Mouse (Mus musculus): ENCODE measurements around the gene Mrpl50. TPM values are rescaled to one million over a fixed set of nuclear protein-coding genes. Genes with fewer than 3 reads are reported as not detected.
"Not testable (repeated sequence)": the region's sequence is repeated elsewhere in the genome, so short reads cannot be mapped to it uniquely, and the experiment has no call there.

The Mrpl50 gene
- polyA plus RNA-seq, 1 experiment from 2014 or later = 95.7 TPM

GRCm38 (mm10) chr4:49512636-49513035, 8.3 kb downstream of the Mrpl50 start:
- Histone ChIP-seq H3K4me1 (ENCODE audit: insufficient read depth, low read length) (no peaks in the 10 kb centered on the region), H3K4me2 (replicated peaks; ENCODE audit: low read depth, low read length) (no peak overlapping the region), H3K36me3 (ENCODE audit: insufficient read depth, low read length) (peaks cover 20% of the 10 kb centered on the region), H3K4me3 (ENCODE audit: low read length) (no peak overlapping the region), H3K27ac (ENCODE audit: low read length) (no peak overlapping the region), H3K27me3 (ENCODE audit: insufficient read depth, low read length) (no peaks in the 10 kb centered on the region), H3K9ac (replicated peaks; ENCODE audit: low read length) (no peak overlapping the region), H3K9me3 (ENCODE audit: low read length) (no peaks in the 10 kb centered on the region)
- no peak for ATAC-seq (ENCODE audit: low FRiP score, low TSS enrichment)
- WGBS = 85% methylated on average over 4 of the region's 4 CpGs

DNA sequence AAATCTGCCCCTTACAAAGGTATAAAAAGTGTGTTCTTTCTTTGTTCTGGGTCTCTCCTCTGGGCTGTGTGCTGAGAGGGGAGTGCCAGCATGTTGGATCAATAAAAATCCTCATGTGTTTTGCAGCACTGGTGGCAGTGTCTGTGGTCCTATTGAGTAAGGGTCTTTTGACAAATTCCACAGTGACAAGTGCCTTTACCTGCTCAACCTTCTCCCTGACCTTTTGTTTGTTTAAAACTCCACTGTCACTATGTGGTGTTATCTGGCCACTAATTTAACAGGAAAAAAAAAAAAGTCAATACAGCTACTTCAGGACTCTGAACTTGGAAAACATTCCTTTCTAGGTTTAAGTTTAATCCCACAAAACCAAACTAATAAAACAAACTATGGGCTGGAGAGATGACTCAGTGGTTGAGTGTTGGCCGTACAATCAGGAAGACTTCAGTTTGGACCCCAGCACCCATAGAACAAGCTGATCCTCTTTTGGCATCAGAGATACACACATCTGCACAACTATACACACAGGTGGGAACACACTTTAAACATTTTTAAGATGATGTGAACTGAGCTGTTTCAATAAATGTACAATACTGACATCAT, 10.6 kb downstream of the Mrpl50 start:
- H3K27me3 ChIP-seq (ENCODE audit: insufficient read depth, low read length); H3K4me2 ChIP-seq (replicated peaks; ENCODE audit: low read depth, low read length); H3K27ac ChIP-seq (ENCODE audit: low read length); ATAC-seq (ENCODE audit: low FRiP score, low TSS enrichment); H3K9ac ChIP-seq (replicated peaks; ENCODE audit: low read length); H3K9me3 ChIP-seq (ENCODE audit: low read length); H3K4me1 ChIP-seq (ENCODE audit: insufficient read depth, low read length); H3K4me3 ChIP-seq (ENCODE audit: low read length): not testable (repeated sequence)
- H3K36me3 ChIP-seq (ENCODE audit: insufficient read depth, low read length) = peaks cover 16% of the 10 kb centered on the region
- WGBS = 75% methylated on average over 1 of the region's 1 CpGs

DNA sequence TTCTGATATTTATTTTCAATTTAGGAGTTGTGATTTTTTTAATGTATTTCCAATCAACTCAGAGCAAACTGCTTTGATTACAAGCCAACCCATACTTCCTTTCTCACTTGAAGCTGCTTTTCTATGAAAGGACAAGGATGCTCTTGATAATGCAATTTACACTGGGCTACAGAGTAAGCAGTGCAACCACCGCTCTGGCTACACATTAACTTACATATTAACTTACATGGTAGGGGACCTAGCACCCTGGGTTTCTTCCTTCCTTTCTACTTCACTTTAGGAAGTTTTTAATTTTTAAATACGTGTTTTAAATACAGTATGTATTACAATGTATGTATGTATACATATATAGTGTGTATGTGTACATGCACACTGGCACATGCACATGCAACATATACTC, 11.7 kb downstream of the Mrpl50 start:
- no peak overlapping the region for H3K4me3 ChIP-seq (ENCODE audit: low read length)
- WGBS = 87% methylated on average over 2 of the region's 2 CpGs
- no peaks in the 10 kb centered on the region for H3K27me3 ChIP-seq (ENCODE audit: insufficient read depth, low read length)
- H3K9ac ChIP-seq (replicated peaks; ENCODE audit: low read length) = no peak overlapping the region
- no peaks in the 10 kb centered on the region for H3K9me3 ChIP-seq (ENCODE audit: low read length)
- peaks cover 12% of the 10 kb centered on the region for H3K36me3 ChIP-seq (ENCODE audit: insufficient read depth, low read length)
- no peak overlapping the region for H3K4me2 ChIP-seq (replicated peaks; ENCODE audit: low read depth, low read length)
- H3K27ac ChIP-seq (ENCODE audit: low read length) = no peak overlapping the region
- 0 out of 2 replicates have a peak, but pooled peaks have one; percentile 54 for ATAC-seq (ENCODE audit: low FRiP score, low TSS enrichment)
- H3K4me1 ChIP-seq (ENCODE audit: insufficient read depth, low read length) = no peaks in the 10 kb centered on the region

- 69% methylated on average over 3 of the region's 3 CpGs for WGBS
- Histone ChIP-seq H3K4me3 (ENCODE audit: low read length) (no peak within 1 kb of the TSS), H3K9ac (replicated peaks; ENCODE audit: low read length) (no peak within 1 kb of the TSS), H3K27ac (ENCODE audit: low read length) (no peak within 1 kb of the TSS), H3K4me2 (replicated peaks; ENCODE audit: low read depth, low read length) (no peak within 1 kb of the TSS), H3K4me1 (ENCODE audit: insufficient read depth, low read length) (no peaks in the 10 kb centered on the region), H3K9me3 (ENCODE audit: low read length) (no peaks in the 10 kb centered on the region), H3K36me3 (ENCODE audit: insufficient read depth, low read length) (no peaks in the 10 kb centered on the region), H3K27me3 (ENCODE audit: insufficient read depth, low read length) (no peaks in the 10 kb centered on the region)
- no peak for ATAC-seq (ENCODE audit: low FRiP score, low TSS enrichment)
Measured at GRCm38 (mm10) chr4:49506386-49506785, 14.5 kb downstream of the Mrpl50 start, which contains the start of gene Baat. TSS of gene Baat (minus strand) at chr4:49506557.

DNA sequence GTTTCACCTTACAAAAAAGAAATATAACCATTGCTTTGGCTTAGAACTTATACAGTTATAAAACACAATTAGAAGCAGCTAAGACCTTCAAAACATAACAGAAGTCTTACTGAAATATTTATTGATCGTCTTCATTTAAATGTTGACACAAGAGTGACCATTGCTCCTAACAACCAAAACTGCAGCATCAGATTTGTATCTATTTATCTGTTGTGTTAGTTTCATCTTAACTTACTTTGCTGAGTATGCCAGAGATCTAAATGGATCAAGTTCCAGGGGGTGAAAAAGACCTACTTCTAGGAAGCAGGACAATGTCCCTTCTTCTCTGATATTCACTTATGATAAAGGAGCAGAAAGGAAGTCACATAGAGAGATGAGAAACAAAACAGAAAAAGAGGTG, 17.3 kb downstream of the Mrpl50 start:
- no peak overlapping the region for H3K27ac ChIP-seq (ENCODE audit: low read length)
- no peaks in the 10 kb centered on the region for H3K9me3 ChIP-seq (ENCODE audit: low read length)
- no peaks in the 10 kb centered on the region for H3K4me1 ChIP-seq (ENCODE audit: insufficient read depth, low read length)
- no peak overlapping the region for H3K4me3 ChIP-seq (ENCODE audit: low read length)
- H3K9ac ChIP-seq (replicated peaks; ENCODE audit: low read length) = no peak overlapping the region
- ATAC-seq (ENCODE audit: low FRiP score, low TSS enrichment) = no peak
- H3K4me2 ChIP-seq (replicated peaks; ENCODE audit: low read depth, low read length) = no peak overlapping the region
- H3K36me3 ChIP-seq (ENCODE audit: insufficient read depth, low read length) = no peaks in the 10 kb centered on the region
- H3K27me3 ChIP-seq (ENCODE audit: insufficient read depth, low read length) = no peaks in the 10 kb centered on the region
- WGBS = 84% methylated on average over 1 of the region's 1 CpGs

DNA sequence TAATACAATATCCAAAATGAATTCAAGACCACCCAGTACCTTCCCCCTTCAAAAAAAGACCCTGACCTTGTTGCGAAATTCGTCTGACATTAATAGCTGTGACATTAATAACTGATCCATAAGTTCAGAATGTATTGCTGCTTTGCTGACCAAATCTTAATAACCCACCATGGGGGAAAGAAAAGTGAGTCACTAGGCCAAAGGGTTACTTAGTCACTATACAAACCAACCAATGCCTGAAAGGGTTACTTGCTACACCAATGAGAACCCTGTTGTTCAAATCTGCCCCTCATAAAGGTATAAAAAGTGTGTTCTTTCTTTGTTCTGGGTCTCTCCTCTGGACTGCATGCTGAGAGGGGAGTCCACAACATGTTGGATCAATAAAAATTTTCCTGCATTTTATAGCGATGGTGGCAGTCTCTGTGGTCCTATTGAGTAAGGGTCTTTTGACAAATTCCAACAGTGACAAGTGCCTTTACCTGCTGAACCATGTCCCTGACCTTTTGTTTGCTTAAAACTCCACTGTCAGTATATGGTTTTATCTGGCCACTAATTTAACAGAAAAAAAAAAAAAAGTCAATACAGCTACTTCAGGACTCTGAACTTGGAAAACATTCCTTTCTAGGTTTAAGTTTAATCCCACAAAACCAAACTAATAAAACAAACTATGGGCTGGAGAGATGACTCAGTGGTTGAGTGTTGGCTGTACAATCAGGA, 34.8 kb downstream of the Mrpl50 start:
- not testable (repeated sequence) for H3K4me2 ChIP-seq (replicated peaks; ENCODE audit: low read depth, low read length); H3K4me3 ChIP-seq (ENCODE audit: low read length); H3K27ac ChIP-seq (ENCODE audit: low read length); H3K36me3 ChIP-seq (ENCODE audit: insufficient read depth, low read length); ATAC-seq (ENCODE audit: low FRiP score, low TSS enrichment); H3K9me3 ChIP-seq (ENCODE audit: low read length); H3K27me3 ChIP-seq (ENCODE audit: insufficient read depth, low read length); H3K4me1 ChIP-seq (ENCODE audit: insufficient read depth, low read length); H3K9ac ChIP-seq (replicated peaks; ENCODE audit: low read length)
- WGBS = 78% methylated on average over 3 of the region's 3 CpGs

DNA sequence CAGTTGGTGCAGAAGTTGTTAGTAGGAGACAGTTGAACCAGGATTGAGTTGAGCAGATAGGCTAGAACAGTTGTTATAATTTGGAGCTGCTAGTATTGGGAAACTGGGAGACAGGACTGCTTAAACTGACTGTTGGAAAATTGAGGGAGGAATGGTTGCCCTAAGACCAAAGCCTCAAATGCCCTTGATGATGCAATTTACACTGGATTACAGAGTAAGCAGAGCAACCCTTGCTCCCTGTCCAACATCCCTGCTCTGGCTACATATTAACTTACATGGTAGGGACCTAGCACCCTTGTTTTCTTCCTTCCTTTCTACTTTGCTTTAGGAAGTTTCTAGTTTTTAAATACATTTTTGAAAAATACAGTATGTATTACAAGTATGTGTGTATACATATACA, 35.5 kb downstream of the Mrpl50 start:
- Histone ChIP-seq H3K4me2 (replicated peaks; ENCODE audit: low read depth, low read length) (no peak overlapping the region), H3K36me3 (ENCODE audit: insufficient read depth, low read length) (no peaks in the 10 kb centered on the region), H3K9me3 (ENCODE audit: low read length) (no peaks in the 10 kb centered on the region), H3K27me3 (ENCODE audit: insufficient read depth, low read length) (no peaks in the 10 kb centered on the region; the same call in 1 of the 2 replicates), H3K27ac (ENCODE audit: low read length) (peak overlapping the region; percentile 31; the same call in 1 of the 2 replicates), H3K4me3 (ENCODE audit: low read length) (no peak overlapping the region), H3K9ac (replicated peaks; ENCODE audit: low read length) (no peak overlapping the region), H3K4me1 (ENCODE audit: insufficient read depth, low read length) (no peaks in the 10 kb centered on the region)
- peak; percentile 85 for ATAC-seq (ENCODE audit: low FRiP score, low TSS enrichment)

DNA sequence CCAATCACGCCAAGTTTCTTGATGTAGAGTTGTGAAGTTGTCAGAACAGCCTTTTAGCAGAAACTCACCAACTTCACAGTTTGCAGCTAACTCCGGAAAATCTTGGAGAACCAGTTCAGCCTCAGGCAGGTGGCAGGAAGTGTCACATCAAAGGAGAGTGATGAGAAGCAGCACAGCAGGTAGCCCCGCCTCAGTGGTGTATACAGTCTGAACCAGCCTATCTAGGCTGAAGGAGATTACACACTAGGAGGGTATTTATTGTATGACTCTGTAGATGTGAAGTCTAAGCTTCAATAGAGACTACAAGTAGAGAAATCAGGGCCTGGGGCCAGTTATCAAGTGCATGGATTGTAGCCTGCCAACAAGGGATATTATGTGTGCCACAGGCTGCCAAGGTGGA, 40.0 kb downstream of the Mrpl50 start:
- H3K27ac ChIP-seq (ENCODE audit: low read length) = no peak overlapping the region
- no peak overlapping the region for H3K4me2 ChIP-seq (replicated peaks; ENCODE audit: low read depth, low read length)
- H3K4me3 ChIP-seq (ENCODE audit: low read length) = no peak overlapping the region
- 0 out of 2 replicates have a peak, but pooled peaks have one; percentile 63 for ATAC-seq (ENCODE audit: low FRiP score, low TSS enrichment)
- H3K36me3 ChIP-seq (ENCODE audit: insufficient read depth, low read length) = no peaks in the 10 kb centered on the region
- WGBS = 53% methylated on average over 3 of the region's 3 CpGs
- no peaks in the 10 kb centered on the region for H3K9me3 ChIP-seq (ENCODE audit: low read length)
- peaks cover 4% of the 10 kb centered on the region; the same call in 1 of the 2 replicates for H3K4me1 ChIP-seq (ENCODE audit: insufficient read depth, low read length)
- H3K9ac ChIP-seq (replicated peaks; ENCODE audit: low read length) = no peak overlapping the region
- H3K27me3 ChIP-seq (ENCODE audit: insufficient read depth, low read length) = no peaks in the 10 kb centered on the region; the same call in 1 of the 2 replicates

GRCm38 (mm10) chr4:49480104-49480760, 40.7 kb downstream of the Mrpl50 start:
- WGBS = 15% methylated on average over 21 of the region's 21 CpGs
- Histone ChIP-seq H3K9ac (replicated peaks; ENCODE audit: low read length) (no peak overlapping the region), H3K4me1 (ENCODE audit: insufficient read depth, low read length) (peaks cover 4% of the 10 kb centered on the region; the same call in 1 of the 2 replicates), H3K4me2 (replicated peaks; ENCODE audit: low read depth, low read length) (peak overlapping the region; percentile 37), H3K27me3 (ENCODE audit: insufficient read depth, low read length) (no peaks in the 10 kb centered on the region; the same call in 1 of the 2 replicates), H3K27ac (ENCODE audit: low read length) (no peak overlapping the region), H3K4me3 (ENCODE audit: low read length) (peak overlapping the region; percentile 4; the same call in 1 of the 2 replicates), H3K36me3 (ENCODE audit: insufficient read depth, low read length) (no peaks in the 10 kb centered on the region), H3K9me3 (ENCODE audit: low read length) (no peaks in the 10 kb centered on the region)
- no peak for ATAC-seq (ENCODE audit: low FRiP score, low TSS enrichment)

GRCm38 (mm10) chr4:49479035-49479434, 41.9 kb downstream of the Mrpl50 start:
- not testable (repeated sequence) for H3K9me3 ChIP-seq (ENCODE audit: low read length); H3K27ac ChIP-seq (ENCODE audit: low read length)
- WGBS = 17% methylated on average over 2 of the region's 2 CpGs

More at GRCm38 (mm10) chr4:49479035-49479434, 41.9 kb downstream of the Mrpl50 start:
- not testable (repeated sequence) for H3K9ac ChIP-seq (replicated peaks; ENCODE audit: low read length); ATAC-seq (ENCODE audit: low FRiP score, low TSS enrichment); H3K4me1 ChIP-seq (ENCODE audit: insufficient read depth, low read length); H3K36me3 ChIP-seq (ENCODE audit: insufficient read depth, low read length); H3K4me2 ChIP-seq (replicated peaks; ENCODE audit: low read depth, low read length); H3K4me3 ChIP-seq (ENCODE audit: low read length); H3K27me3 ChIP-seq (ENCODE audit: insufficient read depth, low read length)
